Mouse (Mus musculus) MEL (cell line): ENCODE data around the gene Abat. TPM values are rescaled to one million over a fixed set of nuclear protein-coding genes. Genes with fewer than 3 reads are reported as not detected.

Experiments
- DNase-seq: peaks from one replicate; pipeline ENCODE4 v3.0.0; 2011; ENCODE audit warnings: low read depth, low spot score
- H3K27ac ChIP-seq: 2 replicates; pipeline ENCODE4 v1.5.1; 2012; ENCODE audit warnings: low read depth, mild to moderate bottlenecking, control low read depth, low read length, moderate library complexity; ENCODE audit not compliant: control insufficient read depth
- H3K27me3 ChIP-seq, 2 experiments: fragments of 150-350 bp in 1 of 2; sonication (generic) in 1 of 2; 2 replicates each; pipeline ENCODE4 v1.6.1; 2012; ENCODE audit warnings: low read length in 2 of 2, mild to moderate bottlenecking in 2 of 2, improper control_type of control experiment in 1 of 2, moderate library complexity in 1 of 2; ENCODE audit not compliant: insufficient read depth in 2 of 2, control insufficient read depth in 1 of 2
- H3K36me3 ChIP-seq, 2 experiments: 2 replicates each; pipeline ENCODE4 v1.6.1; 2012 to 2014; ENCODE audit warnings: low read length in 2 of 2, improper control_type of control experiment in 1 of 2, inconsistent platforms in 1 of 2, mild to moderate bottlenecking in 1 of 2; ENCODE audit not compliant: insufficient read depth in 2 of 2, control insufficient read depth in 1 of 2
- H3K4me1 ChIP-seq, 2 experiments: fragments of 150-350 bp in 1 of 2; sonication (generic) in 1 of 2; 2 replicates each; pipeline ENCODE4 v1.6.1; 2012; ENCODE audit warnings: low read length in 2 of 2, improper control_type of control experiment in 1 of 2, mild to moderate bottlenecking in 1 of 2; ENCODE audit not compliant: insufficient read depth in 2 of 2, control insufficient read depth in 1 of 2
- H3K4me3 ChIP-seq, 2 experiments: fragments of 150-350 bp in 1 of 2; sonication (generic) in 1 of 2; 2 replicates each; pipeline ENCODE4 v1.5.1; 2012; ENCODE audit warnings: low read depth in 2 of 2, low read length in 2 of 2, mild to moderate bottlenecking in 2 of 2, moderate library complexity in 2 of 2, control low read depth in 1 of 2, improper control_type of control experiment in 1 of 2; ENCODE audit not compliant: control insufficient read depth in 1 of 2, insufficient read depth in 1 of 2
- H3K79me2 ChIP-seq: 2 replicates; pipeline ENCODE4 v1.6.1; 2012; ENCODE audit warnings: mild to moderate bottlenecking, low read length, moderate library complexity; ENCODE audit not compliant: control insufficient read depth, poor library complexity, insufficient read depth
- H3K9ac ChIP-seq: 2 replicates; pipeline ENCODE4 v1.6.1; 2012; ENCODE audit warnings: low read depth, mild to moderate bottlenecking, control low read depth, low read length, moderate library complexity; ENCODE audit not compliant: control insufficient read depth, poor library complexity, severe bottlenecking
- H3K9me3 ChIP-seq: fragments of 150-350 bp; sonication (generic); replicated peaks from 2 replicates; pipeline ENCODE4 v1.6.1; 2012; ENCODE audit warnings: mild to moderate bottlenecking, low read length, improper control_type of control experiment, moderate library complexity; ENCODE audit not compliant: insufficient read depth
- BHLHE40 ChIP-seq: IDR thresholded peaks from 2 replicates; pipeline ENCODE4 v1.6.1; 2012; ENCODE audit warnings: low read depth, mild to moderate bottlenecking, inconsistent platforms, low read length, improper control_type of control experiment, borderline replicate concordance
- CHD1 ChIP-seq: IDR thresholded peaks from 2 replicates; pipeline ENCODE4 v1.6.1; 2012; ENCODE audit warnings: low read depth, mild to moderate bottlenecking, inconsistent platforms, low read length, improper control_type of control experiment
- EP300 ChIP-seq, 2 experiments: IDR thresholded peaks; 2 replicates each; pipeline ENCODE4 v1.6.1; 2011; ENCODE audit warnings: improper control_type of control experiment in 2 of 2, low read length in 2 of 2, low read depth in 1 of 2, mild to moderate bottlenecking in 1 of 2
- ETS1 ChIP-seq: IDR thresholded peaks from 2 replicates; pipeline ENCODE4 v1.6.1; 2012; ENCODE audit warnings: low read depth, mild to moderate bottlenecking, inconsistent platforms, low read length, improper control_type of control experiment, moderate library complexity
- HCFC1 ChIP-seq: IDR thresholded peaks from 2 replicates; pipeline ENCODE4 v1.6.1; 2012; ENCODE audit warnings: low read depth, mild to moderate bottlenecking, inconsistent platforms, low read length, improper control_type of control experiment, moderate library complexity
- KAT2A ChIP-seq: conservative IDR thresholded peaks from 2 replicates; pipeline ENCODE4 v1.6.1; 2012; ENCODE audit warnings: low read depth, low read length, improper control_type of control experiment, inconsistent platforms
- MAFK ChIP-seq: IDR thresholded peaks from 2 replicates; pipeline ENCODE4 v1.6.1; 2011; ENCODE audit warnings: low read depth, mild to moderate bottlenecking, low read length, improper control_type of control experiment, borderline replicate concordance
- MAX ChIP-seq: IDR thresholded peaks from 2 replicates; pipeline ENCODE4 v1.6.1; 2011; ENCODE audit warnings: low read length, improper control_type of control experiment
- MAZ ChIP-seq: IDR thresholded peaks from 2 replicates; pipeline ENCODE4 v1.6.1; 2012; ENCODE audit warnings: low read depth, mild to moderate bottlenecking, inconsistent platforms, low read length, improper control_type of control experiment
- MEF2A ChIP-seq: IDR thresholded peaks from 2 replicates; pipeline ENCODE4 v1.6.1; 2014; ENCODE audit warnings: low read depth, mild to moderate bottlenecking, inconsistent platforms, low read length, improper control_type of control experiment; ENCODE audit not compliant: poor library complexity, insufficient replicate concordance, severe bottlenecking; ENCODE audit errors: extremely low read depth
- POLR2A ChIP-seq, 2 experiments: IDR thresholded peaks; 2 replicates each; pipeline ENCODE4 v1.6.1; 2011 to 2012; ENCODE audit warnings: low read length in 2 of 2, mild to moderate bottlenecking in 2 of 2, control low read depth in 1 of 2, improper control_type of control experiment in 1 of 2, low read depth in 1 of 2, moderate library complexity in 1 of 2; ENCODE audit not compliant: control insufficient read depth in 1 of 2, insufficient read depth in 1 of 2, poor library complexity in 1 of 2
- POLR2AphosphoS2 ChIP-seq: IDR thresholded peaks from 2 replicates; pipeline ENCODE4 v1.6.1; 2011; ENCODE audit warnings: low read length, improper control_type of control experiment
- POLR2AphosphoS5 ChIP-seq: IDR thresholded peaks from 2 replicates; pipeline ENCODE4 v1.6.1; 2012; ENCODE audit warnings: low read depth, borderline replicate concordance, mild to moderate bottlenecking, inconsistent platforms, low read length, moderate library complexity, mixed read lengths
- RAD21 ChIP-seq: IDR thresholded peaks from 2 replicates; pipeline ENCODE4 v1.6.1; 2011; ENCODE audit warnings: mild to moderate bottlenecking, low read depth, low read length, improper control_type of control experiment
- RCOR1 ChIP-seq: IDR thresholded peaks from 2 replicates; pipeline ENCODE4 v1.6.1; 2012; ENCODE audit warnings: low read depth, mild to moderate bottlenecking, inconsistent platforms, low read length, improper control_type of control experiment
- SMC3 ChIP-seq: IDR thresholded peaks from 2 replicates; pipeline ENCODE4 v1.6.1; 2011; ENCODE audit warnings: low read depth, low read length, improper control_type of control experiment
- USF2 ChIP-seq, 2 experiments: IDR thresholded peaks; 2 replicates each; pipeline ENCODE4 v1.6.1; 2011 to 2012; ENCODE audit warnings: improper control_type of control experiment in 2 of 2, low read length in 2 of 2, borderline replicate concordance in 1 of 2, inconsistent platforms in 1 of 2, low read depth in 1 of 2, mild to moderate bottlenecking in 1 of 2; ENCODE audit not compliant: insufficient read depth in 1 of 2
- ZC3H11A ChIP-seq: IDR thresholded peaks from 2 replicates; pipeline ENCODE4 v1.6.1; 2012; ENCODE audit warnings: low read depth, mild to moderate bottlenecking, inconsistent platforms, low read length, improper control_type of control experiment
- ZKSCAN1 ChIP-seq: IDR thresholded peaks from 2 replicates; pipeline ENCODE4 v1.6.1; 2012; ENCODE audit warnings: low read depth, mild to moderate bottlenecking, inconsistent platforms, low read length, improper control_type of control experiment, moderate library complexity
- ZMIZ1 ChIP-seq: IDR thresholded peaks from 2 replicates; pipeline ENCODE4 v1.6.1; 2012; ENCODE audit warnings: low read depth, mild to moderate bottlenecking, inconsistent platforms, low read length, improper control_type of control experiment, moderate library complexity
- ZNF384 ChIP-seq: IDR thresholded peaks from 2 replicates; pipeline ENCODE4 v1.6.1; 2012; ENCODE audit warnings: low read depth, mild to moderate bottlenecking, inconsistent platforms, low read length, improper control_type of control experiment
- polyA plus RNA-seq, 2 experiments: library from polyadenylated mRNA; stranded (reverse) in 1 of 2; unstranded in 1 of 2; fragments of >175 nt in 1 of 2; fragments of >200 nt in 1 of 2; gene quantifications; 2 replicates each; pipeline versions ENCODE4 v1.2.1 to v1.2.4; 2012; ENCODE audit warnings: low replicate concordance in 2 of 2, low read depth in 1 of 2; ENCODE audit not compliant: insufficient read length in 2 of 2, insufficient read depth in 1 of 2, missing spikeins in 1 of 2
- total RNA-seq: library from RNA; depleted of rRNA; stranded (reverse); fragments of 300-350 nt; gene quantifications from 2 replicates; pipeline ENCODE4 v1.2.3, GENCODE M21; 2012

Gene Abat
- total and polyA plus RNA-seq, 3 experiments = 0.27 to 0.77 TPM; not detected in 1

- Histone ChIP-seq H3K36me3 (no peaks in the 10 kb centered on the region), H3K4me1 (no peaks in the 10 kb centered on the region), H3K27me3 (peaks cover 0 to 3% of the 10 kb centered on the region in 2 experiments; a peak in 2 of 4 replicates), H3K27ac (no peak overlapping the region), H3K79me2 (no peaks in the 10 kb centered on the region), H3K4me3 (no peak overlapping the region), H3K9ac (no peak overlapping the region), H3K9me3 (no peaks in the 10 kb centered on the region)
- TF ChIP-seq ETS1 (no peak), ZKSCAN1 (no peak), CHD1 (no peak), ZC3H11A (no peak), HCFC1 (no peak), ZNF384 (no peak), MAZ (no peak), MAFK (no peak), KAT2A (no peak), USF2 (IDR thresholded peaks at IDR 0.05; ENCODE audit: borderline replicate concordance in 1 of 2, insufficient read depth in 1 of 2, low read depth in 1 of 2, low read length in 2 of 2) (no peak), POLR2A (IDR thresholded peaks at IDR 0.05; ENCODE audit: control insufficient read depth in 1 of 2, insufficient read depth in 1 of 2, low read depth in 1 of 2, low read length in 2 of 2, poor library complexity in 1 of 2) (no peak)
- no peak for DNase-seq
These were observed 51.6 kb downstream of the Abat start for GRCm38 (mm10) chr16:8564836-8565235.

- Histone ChIP-seq H3K4me3 (no peak overlapping the region), H3K27me3 (peaks cover 0 to 2% of the 10 kb centered on the region in 2 experiments; a peak in 2 of 4 replicates), H3K79me2 (no peaks in the 10 kb centered on the region), H3K27ac (no peak overlapping the region), H3K9ac (no peak overlapping the region), H3K4me1 (no peaks in the 10 kb centered on the region), H3K36me3 (no peaks in the 10 kb centered on the region), H3K9me3 (no peaks in the 10 kb centered on the region)
- DNase-seq = no peak
- TF ChIP-seq MEF2A (no peak), BHLHE40 (no peak), POLR2AphosphoS2 (no peak), ZKSCAN1 (no peak), POLR2AphosphoS5 (no peak), MAFK (no peak), POLR2A (IDR thresholded peaks at IDR 0.05; ENCODE audit: control insufficient read depth in 1 of 2, insufficient read depth in 1 of 2, low read depth in 1 of 2, low read length in 2 of 2, poor library complexity in 1 of 2) (no peak), RCOR1 (no peak), ZMIZ1 (no peak), ETS1 (no peak), HCFC1 (no peak), RAD21 (no peak), SMC3 (no peak), CHD1 (no peak), EP300 (IDR thresholded peaks at IDR 0.05; ENCODE audit: low read depth in 1 of 2, low read length in 2 of 2) (no peak), MAX (no peak)
These were observed 52.3 kb downstream of the Abat start for GRCm38 (mm10) chr16:8565539-8565938.
